ENCODE assay signal across 8 mouse cellular contexts in the genomic region with DNA sequence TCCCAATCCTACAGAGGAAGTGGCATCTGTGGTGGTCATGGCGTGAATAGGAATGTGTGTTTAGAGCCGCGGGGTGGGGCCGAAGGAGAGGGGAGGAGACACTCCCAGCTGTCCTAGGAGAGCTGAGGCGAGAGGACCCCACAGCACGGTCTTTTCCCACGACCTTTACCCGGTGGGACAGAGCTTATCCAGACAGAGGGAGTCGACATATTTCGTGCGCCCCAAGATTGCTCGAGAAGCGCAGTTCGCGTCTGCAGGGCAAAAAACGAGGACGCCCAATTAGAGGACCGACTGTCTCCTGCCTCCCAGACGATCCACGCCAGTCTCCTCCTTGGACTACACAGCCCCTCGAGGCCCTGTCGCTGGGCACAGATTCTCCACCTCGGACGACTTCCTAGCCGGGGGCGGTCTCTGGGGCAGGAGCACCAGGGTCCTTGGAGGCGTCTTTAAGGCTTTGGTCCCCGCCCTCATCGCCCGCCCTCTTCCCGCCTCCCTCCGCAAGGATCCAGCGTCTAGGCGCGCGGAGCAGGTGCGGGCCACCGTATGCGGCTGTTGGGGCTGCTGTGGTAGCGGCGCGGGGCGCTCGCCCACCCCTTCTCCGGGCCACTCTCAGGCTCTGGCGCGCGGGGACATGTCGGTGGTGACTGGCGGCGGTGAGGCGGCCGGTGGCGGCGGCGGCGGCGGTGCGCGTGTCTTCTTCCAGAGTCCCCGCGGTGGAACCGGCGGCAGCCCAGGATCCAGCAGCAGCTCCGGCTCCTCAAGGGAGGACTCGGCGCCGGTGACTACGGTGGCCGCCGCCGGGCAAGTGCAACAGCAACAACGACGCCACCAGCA. TPM values are rescaled to one million over a fixed set of nuclear protein-coding genes. Genes with fewer than 3 reads are reported as not detected.
A peak's percentile ranks its signal among the peaks of the same experiment; 100 is the strongest.
DNase-seq lines count a peak whose midpoint lies in the region; ATAC-seq lines count a peak whose summit lies in the region.

Gene Ppp1r14c (plus strand): TSS at position 22 of the 834 bp plus-strand sequence.

- no peaks in the 10 kb centered on the region for H3K4me1 ChIP-seq in lung, embryonic 16.5 days (replicated peaks; ENCODE audit: control insufficient read depth, insufficient read depth, low read length)

- peak; percentile 90 for ATAC-seq in lung, embryonic 16.5 days (ENCODE audit: low read depth)

- peak within 1 kb of the TSS; percentile 68 for H3K4me2 ChIP-seq in lung, embryonic 16.5 days (ENCODE audit: low read depth, low read length)

- peak; percentile 87 for DNase-seq in Muller cell, postnatal 12 days (ENCODE audit: inconsistent ontology term)
- DNase-seq in cerebellum, adult 18-20 months = peak; percentile 43 to 69
- peak; percentile 25 for DNase-seq in forelimb bud, embryonic 11.5 days (ENCODE audit: low read depth, low spot score)
- peak; percentile 28 to 42 for DNase-seq in heart, postnatal 36 days
- DNase-seq in layer of hippocampus, postnatal 14 days (ENCODE audit: low spot score in 2 of 2) = peak; percentile 75 to 76
- peak; percentile 68 to 75 for DNase-seq in right cerebral cortex, adult 2 months (ENCODE audit: low spot score in 2 of 2)
- DNase-seq in thymus, postnatal 25 days = no peak

- H3K4me3 ChIP-seq in lung, embryonic 16.5 days (ENCODE audit: low read length) = peak within 1 kb of the TSS; percentile 60

- intact Hi-C loops in heart, postnatal 36 days (cut with DNase I) = loop anchor here (1.0 to 5.0 kb wide), 2 partner anchors 28 to 46 kb away; no protein-coding TSS in a partner anchor

- no peaks in the 10 kb centered on the region for H3K9me3 ChIP-seq in lung, embryonic 16.5 days (ENCODE audit: control insufficient read depth, low read length)

- peak within 1 kb of the TSS; percentile 10 for H3K27ac ChIP-seq in lung, embryonic 16.5 days (ENCODE audit: low read length)

- peaks cover 3% of the 10 kb centered on the region; the same call in 1 of the 2 replicates for H3K27me3 ChIP-seq in lung, embryonic 16.5 days (ENCODE audit: control insufficient read depth, insufficient read depth, low read depth, low read length)

- H3K36me3 ChIP-seq in lung, embryonic 16.5 days (ENCODE audit: control insufficient read depth, insufficient read depth, low read length) = no peaks in the 10 kb centered on the region

- peak within 1 kb of the TSS; percentile 67 for H3K9ac ChIP-seq in lung, embryonic 16.5 days (ENCODE audit: low read length)

- under 1% methylated on average over 53 of the region's 74 CpGs for WGBS in lung, embryonic 16.5 days

RNA-seq across cellular contexts. Expression of gene Ppp1r14c, which starts in this region (rescaled TPM):
- total RNA-seq in heart, postnatal 36 days (2021) = 100 to 1,000 TPM; 171 to 215 TPM
- 10 to 100 TPM; 68.9 to 72.3 TPM for total RNA-seq in layer of hippocampus, postnatal 14 days (2021)
- polyA plus RNA-seq in lung, embryonic 16.5 days (2015; fragmentation: Nextera tagmentation; extraction: Ambion mirVana) = 125 and 133 TPM in 2 replicates
